Mouse (Mus musculus): ENCODE results near the gene Gm11937.

DNA sequence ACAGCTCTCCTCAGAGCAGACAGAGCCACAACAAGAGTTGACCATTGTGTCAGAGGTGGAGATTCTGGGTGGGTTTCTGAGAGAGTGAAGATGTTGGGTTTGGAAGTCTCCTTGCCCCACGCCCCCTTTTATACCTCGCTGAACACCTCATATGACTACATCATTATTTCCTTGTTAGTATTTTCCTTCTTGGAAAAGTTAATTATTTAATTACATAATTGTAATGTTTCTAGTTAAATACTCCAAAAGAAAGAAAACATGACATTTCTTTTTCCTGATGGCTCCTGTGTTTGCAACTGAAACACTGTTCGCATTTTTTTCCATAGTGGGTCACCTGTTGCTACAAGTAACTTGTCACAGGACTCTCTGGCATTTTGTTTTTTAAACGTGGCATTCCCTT lies 18.1 kb upstream of the Gm11937 start, which contains the start of gene Krtap4-1:
- no peak for TF ChIP-seq CTCF (IDR thresholded peaks at IDR 0.05; ENCODE audit: low read depth, low read length)
- TF ChIP-seq POLR2A (IDR thresholded peaks at IDR 0.05; ENCODE audit: extremely low read depth, insufficient read depth, low read length): no peak
